In the genomic region with DNA sequence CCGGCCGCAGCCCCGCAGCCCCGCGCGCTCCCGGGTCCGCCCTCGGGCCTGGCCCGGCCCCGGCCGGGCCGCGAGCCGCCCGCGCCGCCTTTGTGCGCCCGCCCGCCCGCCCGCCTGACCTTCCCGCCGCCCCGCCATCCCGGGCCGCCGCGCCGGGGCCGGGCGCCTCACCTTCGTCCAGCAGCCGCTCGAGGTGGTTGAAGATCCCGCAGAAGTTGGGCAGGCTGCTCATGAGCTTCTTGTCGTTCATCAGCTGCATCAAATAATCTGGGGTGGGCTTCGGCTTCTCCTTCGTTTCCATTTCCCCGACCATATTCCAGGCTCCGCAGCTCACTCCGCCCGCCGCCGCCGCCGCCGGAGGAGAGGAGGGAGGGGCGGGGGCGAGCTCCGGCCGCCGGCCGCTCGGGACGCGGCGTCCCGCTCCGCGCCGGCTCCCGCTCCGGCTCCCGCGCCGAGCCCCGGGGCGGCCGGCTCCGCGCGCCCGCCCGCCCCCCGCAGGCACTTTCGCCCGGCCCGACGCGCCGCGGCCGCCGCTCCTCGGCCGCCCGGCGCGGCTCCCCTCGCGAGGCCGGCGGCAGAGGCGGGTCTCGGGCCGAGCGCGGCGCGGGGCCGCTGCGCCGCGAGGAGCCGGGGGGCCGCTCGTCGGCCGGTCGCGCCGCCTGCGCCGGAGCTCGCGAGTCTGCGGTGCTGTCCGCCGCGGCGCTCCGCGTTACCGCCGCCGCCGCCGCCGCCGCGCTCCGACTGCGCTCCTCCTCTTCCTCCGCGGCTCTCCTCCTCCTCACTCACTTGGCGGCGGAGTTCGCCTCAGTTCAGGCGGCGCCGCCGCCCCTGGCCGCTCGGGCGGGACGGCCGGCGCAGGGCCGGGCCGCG, we compare ENCODE assay signal across 8 mouse cellular contexts. TPM values are rescaled to one million over a fixed set of nuclear protein-coding genes. Genes with fewer than 3 reads are reported as not detected.
DNase-seq lines count a peak whose midpoint lies in the region; ATAC-seq lines count a peak whose summit lies in the region.

No protein-coding gene starts in this region.

- H3K4me1 ChIP-seq in intestine, embryonic 16.5 days (ENCODE audit: control insufficient read depth, insufficient read depth, low read length), result no peaks in the 10 kb centered on the region
- H3K4me1 ChIP-seq in limb, embryonic 12.5 days (replicated peaks), result peaks cover 17% of the 10 kb centered on the region
- peaks cover 27% of the 10 kb centered on the region for H3K4me1 ChIP-seq in midbrain, embryonic 12.5 days

- H3K27me3 ChIP-seq in intestine, embryonic 16.5 days (replicated peaks; ENCODE audit: control insufficient read depth, insufficient read depth, low read length), result peaks cover 4% of the 10 kb centered on the region; the same call in 1 of the 2 replicates
- no peaks in the 10 kb centered on the region for H3K27me3 ChIP-seq in limb, embryonic 12.5 days
- no peaks in the 10 kb centered on the region for H3K27me3 ChIP-seq in midbrain, embryonic 12.5 days

- peak overlapping the region; percentile 78 for H3K4me3 ChIP-seq in intestine, embryonic 16.5 days (ENCODE audit: low read length)
- peak overlapping the region; percentile 87 for H3K4me3 ChIP-seq in limb, embryonic 12.5 days (replicated peaks)
- H3K4me3 ChIP-seq in midbrain, embryonic 12.5 days, result peak overlapping the region; percentile 95

- no peaks in the 10 kb centered on the region for H3K9me3 ChIP-seq in intestine, embryonic 16.5 days (ENCODE audit: control insufficient read depth, low read length)
- no peaks in the 10 kb centered on the region for H3K9me3 ChIP-seq in limb, embryonic 12.5 days
- H3K9me3 ChIP-seq in midbrain, embryonic 12.5 days, result no peaks in the 10 kb centered on the region

- peak overlapping the region; percentile 96 for H3K27ac ChIP-seq in intestine, embryonic 16.5 days (ENCODE audit: low read length)
- H3K27ac ChIP-seq in limb, embryonic 12.5 days, result peak overlapping the region; percentile 98
- H3K27ac ChIP-seq in midbrain, embryonic 12.5 days (replicated peaks), result peak overlapping the region; percentile 99

- DNase-seq in urinary bladder, adult 18-20 months (ENCODE audit: low spot score in 2 of 2), result peak; percentile 39 to 73
- DNase-seq in urinary bladder, postnatal 10 days (ENCODE audit: low spot score), result no peak
- peak; percentile 72 for DNase-seq in embryo, embryonic 10.5 days (ENCODE audit: low spot score)
- DNase-seq in spleen, postnatal 10 days (ENCODE audit: low spot score in 2 of 2), result peak; percentile 75 to 77

- no peaks in the 10 kb centered on the region for H3K36me3 ChIP-seq in intestine, embryonic 16.5 days (ENCODE audit: control insufficient read depth, insufficient read depth, low read length)
- H3K36me3 ChIP-seq in limb, embryonic 12.5 days, result no peaks in the 10 kb centered on the region
- H3K36me3 ChIP-seq in midbrain, embryonic 12.5 days, result no peaks in the 10 kb centered on the region

- peak; percentile 44 for ATAC-seq in granulocyte monocyte progenitor cell, adult 5-6 weeks (replicated peaks; ENCODE audit: poor library complexity, severe bottlenecking)
- peak; percentile 80 for ATAC-seq in intestine, embryonic 16.5 days
- ATAC-seq in limb, embryonic 12.5 days (ENCODE audit: insufficient number of reproducible peaks, insufficient read depth, low FRiP score, low TSS enrichment, low read depth), result no peak
- ATAC-seq in midbrain, embryonic 12.5 days (ENCODE audit: low FRiP score, low read depth), result peak; percentile 73

- peak overlapping the region; percentile 60 for H3K4me2 ChIP-seq in intestine, embryonic 16.5 days (ENCODE audit: low read depth, low read length)
- H3K4me2 ChIP-seq in limb, embryonic 12.5 days, result no peak overlapping the region
- H3K4me2 ChIP-seq in midbrain, embryonic 12.5 days (replicated peaks), result peak overlapping the region; percentile 59

- peak overlapping the region; percentile 89 for H3K9ac ChIP-seq in intestine, embryonic 16.5 days (ENCODE audit: low read depth, low read length)
- peak overlapping the region; percentile 98 for H3K9ac ChIP-seq in limb, embryonic 12.5 days (replicated peaks)
- peak overlapping the region; percentile 99 for H3K9ac ChIP-seq in midbrain, embryonic 12.5 days (replicated peaks)

- WGBS in intestine, embryonic 16.5 days, result under 1% methylated on average over 91 of the region's 153 CpGs
- WGBS in limb, embryonic 12.5 days, result 0% methylated on average over 59 of the region's 153 CpGs
- whole genome bisulfite sequencing in midbrain, embryonic 12.5 days, result under 1% methylated on average over 73 of the region's 153 CpGs

RNA-seq across cellular contexts. Expression of gene Qk, which starts 0.9 kb away (rescaled TPM):
- 80.7 and 106 TPM in 2 replicates for total RNA-seq in granulocyte monocyte progenitor cell, adult 5-6 weeks (2014; fragmentation: Nextera tagmentation)
- 66.6 and 76.5 TPM in 2 replicates for total RNA-seq in granulocyte monocyte progenitor cell, adult 5-6 weeks (2017)
- polyA plus RNA-seq in intestine, embryonic 16.5 days (2015; fragmentation: Nextera tagmentation; extraction: Ambion mirVana), result 8.4 and 9.3 TPM in 2 replicates
- 27.8 and 30.5 TPM in 2 replicates for polyA plus RNA-seq in limb, embryonic 12.5 days (2016; fragmentation: Nextera tagmentation; extraction: Ambion mirVana)
- 44.7 and 45.9 TPM in 2 replicates for polyA plus RNA-seq in midbrain, embryonic 12.5 days (2016; fragmentation: Nextera tagmentation; extraction: Ambion mirVana)
